Mouse (Mus musculus): Measurements from ENCODE around the gene Prox1.

Prox1 gene

DNA sequence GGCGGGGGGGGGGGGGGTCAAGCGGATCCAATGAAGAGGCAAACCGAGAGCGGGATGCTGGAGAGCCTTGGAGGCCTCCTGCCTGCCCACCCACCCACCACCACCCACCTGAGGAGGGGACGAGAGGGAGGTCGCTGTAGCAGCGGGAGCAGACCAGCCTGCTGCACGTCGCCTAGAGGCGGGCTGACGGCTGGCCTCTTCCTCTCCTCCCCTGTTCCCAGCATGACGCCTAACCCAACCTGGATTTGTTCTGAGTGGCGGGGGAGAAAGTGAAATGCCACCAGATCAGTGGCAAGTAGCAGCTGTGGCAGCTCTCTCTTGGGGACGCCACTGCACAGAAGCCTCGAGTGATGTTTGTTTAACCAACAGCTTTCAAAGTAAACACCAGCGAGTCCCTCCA lies 3.1 kb upstream of the Prox1 start:
- in situ Hi-C loops (cut with MseI, MboI), result loop anchor here in 1 of 2 experiments (25.0 kb wide), 1 partner anchor 461 kb away; no protein-coding TSS in a partner anchor

DNA sequence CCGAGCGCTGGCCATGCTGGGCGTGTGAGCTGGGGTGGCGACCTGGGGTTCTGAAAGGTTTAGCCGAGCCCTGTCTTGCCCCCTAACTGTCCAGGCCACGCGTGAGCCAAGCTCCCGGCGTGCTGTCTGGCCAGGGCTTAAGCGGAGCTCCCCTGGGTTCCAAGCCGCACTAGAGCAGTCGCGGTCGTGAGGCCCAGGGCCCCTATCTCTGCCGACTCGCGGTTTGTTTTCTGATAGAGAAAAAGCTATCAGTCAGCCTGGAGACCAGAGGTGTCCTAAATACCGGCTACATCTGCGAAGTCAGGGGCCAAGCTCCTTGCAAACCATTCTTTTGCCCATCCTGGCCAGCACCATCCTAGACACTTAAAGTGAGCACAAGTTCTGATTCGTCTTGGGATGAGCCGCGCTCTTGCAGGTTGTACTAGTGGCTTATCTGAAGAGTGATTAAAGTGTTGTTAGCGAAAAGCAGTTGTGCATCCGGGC lies 2.5 kb upstream of the Prox1 start:
- in situ Hi-C loops (cut with MseI, MboI), result loop anchor here in 1 of 2 experiments (25.0 kb wide), 1 partner anchor 461 kb away; no protein-coding TSS in a partner anchor

DNA sequence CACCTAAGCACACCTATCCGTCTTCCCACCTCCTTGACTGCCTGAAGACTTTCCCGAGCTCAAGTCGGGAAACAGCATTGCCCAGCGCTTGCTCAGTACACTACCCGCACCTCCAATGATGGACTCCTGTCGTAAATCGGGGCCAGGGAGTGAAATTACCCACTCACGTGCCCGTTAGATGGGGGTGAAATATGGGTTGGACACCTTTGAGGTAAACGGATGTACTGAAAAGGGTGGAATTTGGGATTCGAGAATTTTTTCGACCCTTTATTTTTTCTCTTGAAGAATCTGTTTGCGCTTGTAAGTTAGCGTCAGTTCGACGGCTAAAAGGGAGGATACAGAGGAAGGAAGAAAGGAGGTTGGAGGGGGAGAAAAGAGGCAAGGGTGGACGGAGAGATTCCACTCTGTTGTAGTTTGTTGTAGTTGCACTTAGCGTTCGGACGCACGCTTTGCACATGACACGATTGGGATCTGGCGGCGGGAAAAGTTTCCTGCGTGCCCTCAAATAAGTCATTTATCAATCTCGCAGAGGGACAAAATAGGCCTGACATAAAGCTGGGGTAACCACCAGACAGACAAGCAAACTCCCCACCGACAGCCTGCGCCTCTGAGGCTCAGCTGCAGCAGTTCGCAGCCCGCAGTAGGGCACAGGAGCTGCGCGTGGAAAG lies 1.9 kb upstream of the Prox1 start:
- in situ Hi-C loops (cut with MseI, MboI), result loop anchor here in 1 of 2 experiments (25.0 kb wide), 1 partner anchor 460 kb away; no protein-coding TSS in a partner anchor

DNA sequence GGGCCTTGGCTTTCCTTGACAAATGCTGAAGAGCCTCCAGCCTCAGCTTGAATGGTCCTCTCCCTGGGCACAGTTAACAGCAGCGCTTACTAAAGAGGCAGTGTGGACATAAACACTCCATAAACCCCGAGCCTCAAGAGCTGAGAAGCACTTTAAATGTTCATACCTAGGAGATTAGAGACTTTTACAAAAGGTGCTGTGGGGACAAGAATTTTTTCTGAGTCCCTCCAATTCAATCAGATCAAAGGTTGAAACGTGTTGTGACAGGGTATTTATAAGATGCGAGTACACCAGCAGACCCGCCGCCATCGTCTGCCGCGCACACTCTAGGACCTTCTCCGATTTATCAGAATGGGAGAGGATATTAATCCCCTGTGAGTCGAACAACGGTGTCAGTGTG lies 1.2 kb upstream of the Prox1 start:
- in situ Hi-C loops (cut with MseI, MboI), result loop anchor here in 1 of 2 experiments (25.0 kb wide), 1 partner anchor 459 kb away; no protein-coding TSS in a partner anchor

DNA sequence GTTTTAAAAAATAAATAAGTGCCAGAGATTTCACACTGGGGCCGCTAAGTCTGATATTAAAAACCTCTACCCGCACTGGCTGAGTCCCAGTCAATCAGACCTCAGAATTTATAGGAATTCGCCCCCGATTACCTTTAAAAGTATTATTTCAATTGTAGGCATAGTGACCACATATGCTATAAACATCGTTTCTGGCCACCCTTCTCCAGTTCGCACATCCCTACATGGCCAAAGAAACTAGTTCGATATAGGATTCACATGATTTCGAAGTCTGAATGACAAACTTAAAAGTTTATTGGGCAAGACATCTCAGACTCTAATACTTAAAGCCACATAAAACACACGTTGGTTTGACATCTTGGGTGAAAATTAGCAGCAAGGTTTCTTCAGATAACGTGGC lies 827 bp upstream of the Prox1 start:
- in situ Hi-C loops (cut with MseI, MboI), result loop anchor here in 1 of 2 experiments (25.0 kb wide), 1 partner anchor 459 kb away; no protein-coding TSS in a partner anchor

DNA sequence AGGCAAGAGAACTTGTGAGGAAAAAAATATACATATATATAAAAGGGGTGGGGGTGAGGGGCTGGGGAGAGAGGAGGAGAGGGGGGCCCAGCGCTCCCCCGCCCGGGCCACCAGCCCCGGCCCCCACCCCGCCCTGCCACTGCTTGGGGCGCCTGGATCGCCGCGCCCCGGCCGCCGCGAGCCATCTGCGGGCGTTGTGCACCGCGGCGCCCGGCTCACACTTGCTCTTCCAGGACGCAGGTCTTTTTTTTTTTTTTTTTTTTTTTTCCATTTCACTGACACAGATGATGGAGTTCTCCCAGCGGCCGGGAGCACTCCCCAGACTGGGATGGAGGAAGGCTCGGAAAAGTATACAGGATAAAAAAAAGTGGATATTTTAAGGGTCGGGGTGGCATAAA lies 304 bp upstream of the Prox1 start:
- in situ Hi-C loops (cut with MseI, MboI), result loop anchor here in 1 of 2 experiments (25.0 kb wide), 1 partner anchor 459 kb away; no protein-coding TSS in a partner anchor

DNA sequence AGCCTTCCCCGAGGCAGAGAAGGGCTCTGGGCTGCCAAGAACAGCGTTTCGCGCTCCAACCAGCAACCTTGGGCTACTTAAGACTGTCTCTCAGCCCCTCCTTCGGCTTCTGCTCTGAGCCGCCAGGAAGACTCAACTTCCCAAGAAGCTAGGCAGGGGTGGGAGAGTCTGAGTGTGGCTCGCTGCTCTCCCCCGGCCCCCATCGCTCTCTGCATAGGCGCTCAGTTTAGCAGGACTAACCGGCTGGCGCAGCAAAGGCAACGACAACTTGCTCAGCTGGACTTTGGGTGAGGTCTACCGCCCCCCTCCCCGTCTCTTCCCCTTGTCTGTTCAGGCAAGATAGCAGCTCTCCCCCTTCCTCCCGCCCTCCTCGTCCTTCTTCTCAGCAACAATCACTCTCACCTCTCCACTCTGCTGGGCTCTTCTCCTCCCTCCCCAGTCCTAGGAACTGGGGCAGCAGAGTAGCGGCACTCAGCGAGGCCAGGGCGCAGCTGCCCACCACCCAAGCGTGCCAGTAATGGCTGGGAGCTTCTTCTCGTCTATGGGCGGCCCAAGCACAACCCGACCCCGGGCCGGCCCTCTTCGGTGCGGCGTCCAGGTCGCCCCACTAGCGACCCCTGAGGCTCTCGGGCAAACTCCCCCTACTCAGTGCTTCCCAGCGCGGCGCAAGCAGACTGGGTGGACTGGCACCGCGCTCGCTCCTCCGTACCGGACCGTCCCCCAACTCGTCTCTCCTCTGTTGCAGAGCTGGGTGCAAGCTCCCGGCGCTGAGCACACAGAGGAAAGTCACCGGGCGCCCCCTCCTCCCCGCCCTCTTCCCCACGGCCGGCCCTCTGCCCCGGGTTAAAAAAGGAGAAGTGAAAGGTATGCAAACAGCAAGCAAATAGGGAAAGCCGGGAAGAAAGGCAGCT lies 1.5 kb downstream of the Prox1 start:
- in situ Hi-C loops (cut with MseI, MboI), result loop anchor here in 1 of 2 experiments (25.0 kb wide), 1 partner anchor 457 kb away; no protein-coding TSS in a partner anchor

DNA sequence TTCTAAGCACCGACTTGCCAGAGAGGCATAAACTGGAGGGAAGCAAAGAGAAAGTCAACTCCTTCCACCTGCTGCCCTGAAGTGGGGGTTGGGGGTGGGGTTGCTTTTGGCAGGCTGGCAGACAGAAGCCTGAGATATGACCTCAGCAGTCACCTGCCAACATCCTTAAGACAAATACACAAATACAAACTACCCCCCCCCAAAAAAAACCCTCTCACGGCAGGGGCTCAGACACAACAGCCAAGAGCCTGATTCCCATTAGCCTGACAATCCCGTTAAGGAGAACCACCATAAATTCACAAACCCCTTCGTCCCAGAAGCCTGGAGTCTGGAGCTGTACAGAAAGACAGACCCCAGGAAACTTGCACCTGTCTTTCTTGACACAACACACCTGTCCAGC lies 2.4 kb downstream of the Prox1 start:
- in situ Hi-C loops (cut with MseI, MboI), result loop anchor here in 1 of 2 experiments (25.0 kb wide), 1 partner anchor 456 kb away; no protein-coding TSS in a partner anchor

DNA sequence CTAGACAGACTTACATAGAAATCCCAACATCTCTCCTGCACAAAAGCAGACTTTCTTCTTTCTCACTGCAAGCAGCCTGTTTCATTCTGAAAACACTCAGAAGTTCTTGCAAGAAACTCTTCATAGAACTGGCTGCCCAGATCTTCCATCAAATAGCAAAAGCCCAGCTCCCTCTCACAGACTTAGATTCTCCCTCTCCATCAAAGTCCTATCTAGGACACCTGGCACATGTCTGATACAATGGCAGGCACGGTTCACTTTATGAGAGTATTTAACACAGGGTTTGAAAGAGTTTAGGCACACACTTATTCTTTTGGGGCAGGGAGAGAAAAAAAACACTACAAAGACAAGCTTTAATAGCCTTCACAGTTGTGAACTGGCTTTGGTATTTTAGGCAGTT lies 2.9 kb downstream of the Prox1 start:
- in situ Hi-C loops (cut with MseI, MboI), result loop anchor here in 1 of 2 experiments (25.0 kb wide), 1 partner anchor 455 kb away; no protein-coding TSS in a partner anchor

DNA sequence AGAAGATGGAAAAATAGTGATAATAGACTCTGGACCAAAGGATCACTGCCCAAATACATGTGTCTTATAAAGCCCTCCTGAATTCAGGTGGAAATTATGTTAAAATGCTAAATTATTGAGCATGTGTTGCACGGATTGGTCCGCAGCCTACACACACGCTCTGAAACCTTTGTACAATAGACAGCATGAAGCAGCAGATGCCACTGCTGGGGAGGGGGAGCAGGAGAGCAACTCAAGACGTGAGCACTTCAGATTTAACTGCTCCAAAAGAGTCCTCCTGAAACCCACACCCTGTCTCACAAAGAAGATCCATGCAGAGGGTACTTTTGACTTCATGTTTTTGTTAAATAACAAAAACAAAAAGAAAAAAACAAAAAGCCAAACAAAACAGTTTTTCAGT lies 5.0 kb downstream of the Prox1 start:
- in situ Hi-C loops (cut with MseI, MboI), result loop anchor here in 1 of 2 experiments (25.0 kb wide), 1 partner anchor 453 kb away; no protein-coding TSS in a partner anchor

DNA sequence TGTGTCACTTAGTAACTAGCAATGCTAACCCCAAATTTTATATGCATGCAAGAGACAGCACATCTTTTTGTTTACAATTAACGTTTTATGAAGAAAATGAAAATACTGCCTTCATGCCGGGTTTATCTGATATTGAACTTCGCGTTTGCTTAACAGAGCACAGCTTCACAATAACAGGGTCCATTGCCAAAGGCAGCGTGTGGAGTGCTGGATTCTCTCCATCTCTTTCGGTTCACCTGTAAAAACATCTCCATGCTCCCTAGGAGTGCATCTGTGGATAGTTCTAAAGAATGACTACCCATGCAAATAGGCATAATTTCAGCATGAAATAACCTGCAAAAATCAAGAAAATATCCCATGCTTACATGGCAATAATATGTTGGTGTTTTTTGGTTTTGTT lies 7.0 kb downstream of the Prox1 start:
- in situ Hi-C loops (cut with MseI, MboI), result loop anchor here in 1 of 2 experiments (25.0 kb wide), 1 partner anchor 451 kb away; no protein-coding TSS in a partner anchor

DNA sequence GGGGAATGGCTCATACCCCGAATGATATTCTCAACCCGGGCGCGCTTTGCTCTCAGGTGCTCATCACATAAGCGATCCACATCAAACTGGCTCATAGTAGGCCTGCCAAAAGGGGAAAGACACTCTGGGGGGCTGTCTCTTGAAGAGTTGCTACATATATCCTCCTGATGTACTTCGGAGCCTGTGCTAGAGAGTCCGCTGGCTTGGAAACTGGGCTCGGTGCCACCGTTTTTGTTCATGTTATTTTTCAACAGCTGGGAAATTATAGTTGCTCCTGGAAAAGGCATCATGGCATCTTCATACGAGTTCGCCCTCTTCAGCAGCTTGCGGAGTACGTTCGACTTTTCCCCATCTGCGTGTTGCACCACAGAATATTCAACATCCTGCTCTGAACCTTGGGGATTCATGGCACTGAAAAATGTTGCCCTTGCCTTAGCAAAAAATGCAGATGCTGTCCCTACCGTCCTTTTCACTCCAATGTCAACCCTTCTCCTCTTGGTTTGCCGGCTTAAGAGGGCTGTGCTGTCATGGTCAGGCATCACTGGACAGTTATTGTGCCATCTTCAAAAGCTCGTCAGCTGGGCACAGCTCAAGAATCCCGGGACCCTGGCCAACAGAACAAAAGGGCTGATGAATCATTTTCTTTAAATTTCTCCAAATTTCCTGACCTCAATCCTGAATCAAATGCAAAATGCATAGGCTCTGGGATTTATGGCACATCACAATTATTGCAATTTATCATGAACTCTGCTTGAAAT lies 8.6 kb downstream of the Prox1 start:
- in situ Hi-C loops (cut with MseI, MboI), result loop anchor here in 1 of 2 experiments (25.0 kb wide), 1 partner anchor 450 kb away; no protein-coding TSS in a partner anchor

DNA sequence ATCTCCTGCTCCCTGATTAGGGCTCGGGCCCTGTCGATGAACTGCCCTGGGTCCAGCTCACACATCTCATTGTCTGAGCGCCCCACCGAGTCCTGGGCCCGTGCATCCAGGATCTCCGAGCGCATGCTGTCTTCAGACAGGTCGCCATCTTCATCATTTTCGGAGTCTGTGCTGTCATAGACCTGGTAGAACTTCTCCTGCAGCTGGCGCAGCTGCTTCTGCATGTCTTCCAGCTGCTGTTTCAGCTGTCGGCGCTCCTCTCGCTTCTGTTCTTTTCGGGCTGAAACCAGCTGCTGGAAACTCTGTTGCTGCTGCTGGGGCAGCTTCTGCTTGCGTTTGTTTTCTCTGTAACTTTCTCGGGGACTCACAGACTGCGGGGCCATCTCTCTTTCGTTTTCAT lies 9.2 kb downstream of the Prox1 start:
- in situ Hi-C loops (cut with MseI, MboI), result loop anchor here in 1 of 2 experiments (25.0 kb wide), 1 partner anchor 449 kb away; no protein-coding TSS in a partner anchor

DNA sequence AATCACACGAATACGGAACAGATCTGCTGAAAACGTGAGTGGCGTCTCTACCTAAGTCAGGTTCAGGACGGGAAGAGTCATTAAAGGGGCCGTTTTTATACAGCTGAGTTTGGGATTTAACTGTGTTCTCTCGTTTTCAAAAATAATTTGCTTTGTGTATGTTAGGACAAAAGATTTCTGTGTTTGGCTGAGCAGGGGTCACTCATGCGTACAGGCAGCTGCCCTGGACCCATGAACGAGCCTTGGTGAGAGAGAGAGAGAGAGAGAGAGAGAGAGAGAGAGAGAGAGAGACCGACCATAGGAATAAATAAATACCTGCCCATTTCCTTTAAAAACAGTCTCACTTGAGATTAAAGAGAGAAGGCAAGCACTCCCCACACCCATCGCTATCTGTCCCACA lies 11.1 kb downstream of the Prox1 start:
- in situ Hi-C loops (cut with MseI, MboI), result loop anchor here in 1 of 2 experiments (25.0 kb wide), 1 partner anchor 447 kb away; no protein-coding TSS in a partner anchor

DNA sequence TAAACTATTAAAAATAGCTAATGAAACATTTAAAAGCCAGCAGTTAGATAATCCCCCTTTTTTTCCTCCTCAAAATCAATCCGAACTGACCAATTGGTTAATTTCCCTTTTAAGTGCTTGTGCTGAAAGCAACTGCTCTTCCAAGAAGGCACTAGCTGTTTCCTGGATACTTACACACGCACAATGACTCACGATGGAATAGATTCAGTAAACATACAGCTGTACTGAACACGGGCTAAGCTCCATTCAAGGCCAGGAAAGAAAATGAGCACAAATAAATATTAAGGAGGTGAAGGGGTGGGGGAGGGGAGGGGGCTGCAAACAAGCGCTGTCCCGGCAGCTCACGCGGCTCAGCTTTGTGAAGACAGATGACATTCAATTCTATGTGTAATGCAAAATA lies 14.8 kb downstream of the Prox1 start:
- in situ Hi-C loops (cut with MseI, MboI), result loop anchor here in 1 of 2 experiments (25.0 kb wide), 1 partner anchor 443 kb away; no protein-coding TSS in a partner anchor

DNA sequence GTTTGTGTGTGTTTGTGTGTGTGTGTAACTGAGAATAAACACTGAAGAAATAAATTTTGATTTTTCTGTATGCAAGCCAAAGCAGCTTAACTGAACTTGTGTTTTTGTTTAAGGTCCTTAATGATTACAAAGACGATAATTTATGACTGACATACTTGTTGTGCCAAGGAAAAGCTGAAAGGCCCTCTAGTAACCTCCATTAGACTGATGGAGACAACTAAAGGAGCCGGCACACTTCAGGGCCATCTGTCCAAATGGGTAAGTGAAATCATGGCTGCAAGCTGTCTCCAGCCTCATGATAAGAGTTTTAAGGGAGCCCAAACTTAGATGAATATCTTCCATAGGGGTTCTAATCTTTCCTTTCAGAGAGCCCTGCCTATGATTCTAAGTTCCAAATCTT lies 15.5 kb downstream of the Prox1 start:
- in situ Hi-C loops (cut with MseI, MboI), result loop anchor here in 1 of 2 experiments (25.0 kb wide), 1 partner anchor 443 kb away; no protein-coding TSS in a partner anchor

DNA sequence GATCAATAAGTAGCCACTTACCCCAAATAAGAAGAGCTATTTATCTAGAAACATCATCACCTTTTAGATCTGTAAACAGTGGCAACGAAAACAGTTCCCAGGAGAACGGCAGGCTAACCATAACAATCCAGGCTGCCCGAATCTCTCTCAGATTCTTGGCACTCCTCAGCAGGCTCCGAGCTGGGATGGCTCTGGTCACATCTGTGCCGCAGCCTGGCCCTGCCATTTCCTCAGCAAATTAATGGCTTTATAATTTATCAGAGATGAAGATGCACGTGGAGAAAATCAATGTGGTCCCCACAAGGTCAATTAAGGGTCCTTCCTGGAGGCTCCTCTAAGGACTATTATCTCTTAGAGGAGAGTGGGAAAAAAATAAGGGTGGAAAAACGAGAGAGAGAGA lies 16.2 kb downstream of the Prox1 start:
- in situ Hi-C loops (cut with MseI, MboI), result loop anchor here in 1 of 2 experiments (25.0 kb wide), 1 partner anchor 442 kb away; no protein-coding TSS in a partner anchor

DNA sequence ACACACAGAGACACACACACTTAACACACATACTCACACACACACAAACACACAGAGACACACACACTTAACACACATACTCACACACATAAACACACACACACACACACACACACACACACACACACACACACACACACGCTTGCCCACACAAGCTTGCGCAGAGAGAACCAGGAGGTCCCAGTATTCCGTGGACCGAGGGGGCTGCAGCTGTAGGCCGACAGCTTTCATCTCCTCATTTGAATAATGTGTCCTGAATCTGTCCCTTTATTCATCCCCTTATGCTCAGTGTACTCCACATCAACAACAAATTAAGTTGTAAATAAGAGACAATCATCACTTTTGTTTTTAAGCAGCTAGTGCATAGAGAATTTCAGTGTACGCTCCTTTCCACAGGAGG lies 17.9 kb downstream of the Prox1 start:
- in situ Hi-C loops (cut with MseI, MboI), result loop anchor here in 1 of 2 experiments (25.0 kb wide), 1 partner anchor 440 kb away; no protein-coding TSS in a partner anchor

DNA sequence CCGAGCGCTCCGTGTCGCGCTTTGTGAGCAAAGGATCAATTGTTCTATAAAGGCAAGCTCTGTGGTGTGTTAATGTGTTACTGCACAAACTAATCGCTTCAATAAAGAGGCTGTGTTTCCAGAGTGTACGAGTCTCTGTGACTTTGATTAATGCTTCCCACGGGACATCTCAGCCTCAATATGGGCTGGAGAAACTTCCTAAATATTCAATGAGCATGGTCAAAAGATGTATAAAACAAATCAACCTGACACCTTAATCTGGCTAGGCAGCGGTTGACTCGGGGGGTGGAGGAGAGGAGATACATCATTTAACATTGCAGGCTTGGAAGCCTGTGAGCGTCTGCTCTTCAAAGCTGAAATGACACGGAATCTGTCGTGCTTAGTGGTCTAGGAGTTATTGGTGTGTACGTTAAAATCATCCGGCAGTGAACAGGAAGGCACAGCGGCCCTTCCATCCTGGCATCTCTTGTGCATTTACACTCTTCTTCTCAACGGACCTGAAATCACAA lies 21.2 kb downstream of the Prox1 start:
- in situ Hi-C loops (cut with MseI, MboI), result no loop called here

DNA sequence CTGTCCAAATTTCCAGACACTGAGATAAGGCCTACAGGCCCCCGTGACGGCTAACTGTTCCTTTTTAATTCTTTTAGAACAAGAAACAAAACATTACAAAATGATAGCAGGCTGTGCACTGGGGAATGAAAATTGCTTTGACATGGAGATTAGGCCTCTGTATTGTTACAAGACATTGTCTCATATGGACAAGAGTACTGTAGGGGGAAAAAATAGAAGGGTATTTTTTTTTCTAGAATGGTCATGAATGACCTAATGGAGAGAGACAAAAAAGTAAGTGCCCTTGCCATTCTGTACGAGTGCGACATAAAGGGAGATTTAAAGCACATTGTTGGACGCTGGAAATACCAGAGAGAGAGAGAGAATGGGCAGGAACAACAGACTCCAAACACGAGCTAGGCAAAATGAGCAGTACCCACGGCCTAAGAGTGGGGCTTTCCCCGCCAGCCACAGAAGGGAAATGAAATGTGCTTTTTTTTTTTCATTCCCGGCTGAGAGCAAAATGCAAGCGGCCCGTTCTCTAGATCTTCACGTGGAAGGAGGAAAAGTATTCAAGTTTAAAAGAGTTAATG lies 21.8 kb downstream of the Prox1 start:
- in situ Hi-C loops (cut with MseI, MboI), result no loop called here
